Mouse (Mus musculus): Measurements from ENCODE around the gene Hspb7.

The Hspb7 gene

GRCm38 (mm10) chr4:141468576-141468975, 48.0 kb downstream of the Hspb7 start:
- DNase-seq (ENCODE audit: low read depth, low spot score), result no peak

GRCm38 (mm10) chr4:141469343-141469742, 48.8 kb downstream of the Hspb7 start:
- no peak for DNase-seq (ENCODE audit: low read depth, low spot score)

GRCm38 (mm10) chr4:141471491-141471890, 50.9 kb downstream of the Hspb7 start:
- DNase-seq (ENCODE audit: low read depth, low spot score), result no peak

- DNase-seq (ENCODE audit: low read depth, low spot score), result no peak
Observed at GRCm38 (mm10) chr4:141472641-141473321, 52.2 kb downstream of the Hspb7 start.

GRCm38 (mm10) chr4:141474431-141474830, 53.9 kb downstream of the Hspb7 start:
- no peak for DNase-seq (ENCODE audit: low read depth, low spot score)

Measured in skeletal muscle tissue, adult 2 months (tissue).